Mouse (Mus musculus) central nervous system, embryonic 11.5 days (tissue): ENCODE results near the gene Sp7. TPM values are rescaled to one million over a fixed set of nuclear protein-coding genes. Genes with fewer than 3 reads are reported as not detected.

Source experiments
- polyA plus RNA-seq: library from polyadenylated mRNA; depleted of rRNA; stranded (reverse); fragments of >200 nt; gene quantifications from 2 replicates; pipeline ENCODE4 v1.2.3, GENCODE M21; 2012; rRNA removed

Sp7 gene
- polyA plus RNA-seq, result 0.40 and 1.6 TPM in 2 replicates

GRCm38 (mm10) chr15:102366733-102367344 is at the start of gene Sp7:
Gene Sp7, minus strand, starts transcription at chr15:102367182.

GRCm38 (mm10) chr15:102405489-102406195 is 38.7 kb upstream of the Sp7 start, which contains the start of gene Sp1:
Gene Sp1, plus strand, starts transcription at chr15:102406143.

GRCm38 (mm10) chr15:102350138-102350941 is 16.6 kb downstream of the Sp7 start, which contains the start of gene Aaas:
Gene Aaas, minus strand, starts transcription at chr15:102350771.

GRCm38 (mm10) chr15:102331610-102332015 is 35.4 kb downstream of the Sp7 start, which contains the start of gene Myg1:
Gene Myg1, plus strand, starts transcription at chr15:102331709.

GRCm38 (mm10) chr15:102326022-102326576 is 40.9 kb downstream of the Sp7 start, which contains the start of gene Pfdn5:
Gene Pfdn5, plus strand, starts transcription at chr15:102326116.

Other genes starting within 250 kb of the Sp7 start
- gene Spryd3, start 230.9 kb downstream of the Sp7 start, polyA plus RNA-seq, result 21.5 and 22.7 TPM in 2 replicates
- 0.30 and 0.66 TPM in 2 replicates for gene Igfbp6, start 222.8 kb downstream of the Sp7 start, polyA plus RNA-seq
- gene Soat2, start 216.7 kb downstream of the Sp7 start, polyA plus RNA-seq, result 1.5 and 3.2 TPM in 2 replicates
- 108 and 110 TPM in 2 replicates for gene Zfp740, start 163.9 kb downstream of the Sp7 start, polyA plus RNA-seq
- 49.1 and 56.8 TPM in 2 replicates for gene Csad, start 162.5 kb downstream of the Sp7 start, polyA plus RNA-seq
- gene Itgb7, start 135.2 kb downstream of the Sp7 start, polyA plus RNA-seq, result 0.73 and 0.90 TPM in 2 replicates
- 13.7 and 38.6 TPM in 2 replicates for gene Rarg, start 109.7 kb downstream of the Sp7 start, polyA plus RNA-seq
- gene Gm9918, start 96.6 kb downstream of the Sp7 start, polyA plus RNA-seq, result 0.38 and 1.4 TPM in 2 replicates
- gene Mfsd5, start 87.7 kb downstream of the Sp7 start, polyA plus RNA-seq, result 33.8 and 34.8 TPM in 2 replicates
- gene Espl1, start 70.9 kb downstream of the Sp7 start, polyA plus RNA-seq, result 45.6 and 46.7 TPM in 2 replicates
- 419 and 461 TPM in 2 replicates for gene Pfdn5, start 41.1 kb downstream of the Sp7 start, polyA plus RNA-seq
- 106 and 130 TPM in 2 replicates for gene Myg1, start 35.5 kb downstream of the Sp7 start, polyA plus RNA-seq
- 63.0 and 69.9 TPM in 2 replicates for gene Aaas, start 16.4 kb downstream of the Sp7 start, polyA plus RNA-seq
- 20.3 and 35.0 TPM in 2 replicates for gene Sp1, start 39.0 kb upstream of the Sp7 start, polyA plus RNA-seq
- gene Amhr2, start 78.2 kb upstream of the Sp7 start, polyA plus RNA-seq, result 0.61 and 1.5 TPM in 2 replicates
- gene Prr13, start 91.8 kb upstream of the Sp7 start, polyA plus RNA-seq, result 62.1 and 64.4 TPM in 2 replicates
- gene Pcbp2, start 103.4 kb upstream of the Sp7 start, polyA plus RNA-seq, result 452 and 807 TPM in 2 replicates
- gene Gm10337, start 136.5 kb upstream of the Sp7 start, polyA plus RNA-seq, result not detected in 2 replicates
- 38.4 and 39.6 TPM in 2 replicates for gene Map3k12, start 149.9 kb upstream of the Sp7 start, polyA plus RNA-seq
- gene Tarbp2, start 151.0 kb upstream of the Sp7 start, polyA plus RNA-seq, result 88.9 and 120 TPM in 2 replicates
- 4.2 and 6.4 TPM in 2 replicates for gene Npff, start 157.8 kb upstream of the Sp7 start, polyA plus RNA-seq